Mouse (Mus musculus) erythroid progenitor cell, adult 5-6 weeks (primary cell): Measurements from ENCODE around the gene Umod. TPM values are rescaled to one million over a fixed set of nuclear protein-coding genes. Genes with fewer than 3 reads are reported as not detected.

ENCODE experiments used
- ATAC-seq: replicated peaks from 2 replicates; pipeline ENCODE4 v1.8.0; 2016; ENCODE audit warnings: moderate number of reproducible peaks, mild to moderate bottlenecking, moderate TSS enrichment, inconsistent platforms; ENCODE audit not compliant: poor library complexity, low FRiP score, severe bottlenecking
- total RNA-seq, 2 experiments: library from RNA; stranded (forward) in 1 of 2; stranded (reverse) in 1 of 2; fragments of 150-400 nt in 1 of 2; fragments of 186-747, 209-891 nt in 1 of 2; gene quantifications; 2 replicates each; pipeline versions ENCODE4 v1.2.3 to v1.2.4; 2015 to 2017; ENCODE audit warnings: low replicate concordance in 2 of 2

Gene Umod
- total RNA-seq, 2 experiments from 2014 or later: not detected

DNA sequence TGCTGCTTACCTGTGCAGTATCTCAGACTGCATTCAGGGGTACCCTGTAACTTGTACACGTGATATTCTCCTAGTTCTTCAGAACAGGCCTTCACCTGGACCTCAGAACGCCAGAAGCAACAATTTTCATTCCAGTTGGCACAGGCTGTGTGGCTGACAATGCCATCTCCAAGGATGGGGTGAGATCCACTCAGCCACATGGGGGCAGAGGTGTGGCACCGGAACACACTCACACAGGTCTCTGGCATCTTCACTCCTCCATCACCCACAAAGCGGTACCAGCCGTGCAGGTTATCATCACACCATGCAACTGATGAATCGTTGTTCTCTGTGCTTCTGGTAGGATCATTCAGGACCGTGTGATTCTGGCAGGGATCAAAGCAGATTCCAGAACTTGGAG is 24.9 kb downstream of the Umod start:
- no peak for ATAC-seq

- ATAC-seq: no peak
These were observed 35.2 kb downstream of the Umod start for GRCm38 (mm10) chr7:119443849-119444248.

DNA sequence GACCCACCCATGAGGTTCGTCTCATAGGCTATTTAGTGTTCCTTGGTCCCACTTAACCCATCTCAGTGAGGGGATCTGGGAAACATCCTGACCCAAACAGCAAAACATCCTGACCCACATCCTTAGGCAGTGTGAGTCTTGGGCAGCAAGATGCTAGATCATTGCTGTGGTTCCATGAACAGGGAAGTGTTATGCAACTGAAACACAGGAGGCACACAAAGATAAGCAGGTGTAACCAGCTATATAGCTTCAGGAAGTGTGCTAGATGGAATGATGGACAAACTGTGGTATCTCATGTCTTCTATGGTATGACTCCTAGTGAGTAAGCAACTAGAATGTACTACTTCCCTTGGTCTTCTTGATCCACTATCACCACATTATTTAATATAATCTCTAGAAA is 37.1 kb downstream of the Umod start:
- ATAC-seq: no peak

DNA sequence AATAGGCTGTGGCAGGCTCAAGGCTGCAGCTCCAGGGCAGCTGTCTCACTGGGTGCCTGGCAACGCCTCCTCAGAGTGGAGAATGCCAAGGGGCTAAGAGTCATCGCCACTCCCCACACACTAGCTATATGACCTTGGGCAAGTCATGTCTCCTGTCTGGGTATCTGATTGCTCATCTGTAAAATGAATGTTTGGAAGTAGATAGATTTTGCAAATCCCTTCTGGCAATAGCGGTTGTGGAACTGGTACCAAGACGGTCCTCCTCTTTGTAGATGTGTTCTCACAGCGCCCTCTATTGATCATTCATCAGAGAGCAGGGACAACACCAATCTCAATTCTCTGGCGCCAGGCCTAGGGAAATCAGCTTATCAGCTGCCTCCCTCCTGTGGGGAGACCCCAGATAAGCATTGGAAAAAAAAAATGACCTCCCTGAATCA is 51.9 kb downstream of the Umod start:
- ATAC-seq: no peak

- no peak for ATAC-seq
These were observed 58.4 kb downstream of the Umod start for GRCm38 (mm10) chr7:119420730-119421129.

DNA sequence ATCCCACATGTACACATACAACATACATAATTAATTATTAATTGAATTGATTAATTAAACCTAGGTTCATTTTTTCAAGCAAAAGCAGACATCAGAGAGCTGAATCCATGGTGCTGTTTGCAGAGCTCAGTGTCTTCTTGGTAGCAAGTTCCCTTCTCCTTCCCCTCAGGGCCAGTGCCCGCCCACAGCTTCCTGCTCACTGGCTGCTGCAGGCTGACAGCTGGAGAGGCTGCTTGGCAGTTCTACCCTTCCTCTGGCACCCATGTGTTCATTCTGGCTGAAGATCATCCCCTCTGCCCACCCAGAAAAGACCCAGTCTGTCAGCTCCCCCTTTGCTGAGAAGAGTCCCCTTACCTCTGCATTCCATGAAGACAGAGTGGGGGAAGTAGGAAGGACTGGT is 60.6 kb downstream of the Umod start:
- ATAC-seq: no peak

Other genes with a start within 250 kb of the Umod start
- not detected in 2 replicates for gene Gp2, start 20.0 kb downstream of the Umod start, total RNA-seq (2015; ENCODE audit: low replicate concordance)
- gene Gp2, start 20.0 kb downstream of the Umod start, total RNA-seq (2017; ENCODE audit: low replicate concordance): not detected in 2 replicates
- gene Acsm5, start 40.2 kb upstream of the Umod start, total RNA-seq (2015; ENCODE audit: low replicate concordance): not detected in 2 replicates
- gene Acsm5, start 40.2 kb upstream of the Umod start, total RNA-seq (2017; ENCODE audit: low replicate concordance): not detected in 2 replicates
- not detected in 2 replicates for gene Pdilt, start 44.2 kb upstream of the Umod start, total RNA-seq (2015; ENCODE audit: low replicate concordance)
- not detected in 2 replicates for gene Pdilt, start 44.2 kb upstream of the Umod start, total RNA-seq (2017; ENCODE audit: low replicate concordance)
- gene Acsm2, start 75.1 kb upstream of the Umod start, total RNA-seq (2015; ENCODE audit: low replicate concordance): not detected in 2 replicates
- gene Acsm2, start 75.1 kb upstream of the Umod start, total RNA-seq (2017; ENCODE audit: low replicate concordance): not detected in 2 replicates
- gene Acsm1, start 127.7 kb upstream of the Umod start, total RNA-seq (2015; ENCODE audit: low replicate concordance): not detected in 2 replicates
- gene Acsm1, start 127.7 kb upstream of the Umod start, total RNA-seq (2017; ENCODE audit: low replicate concordance): not detected in 2 replicates
- gene Acsm4, start 210.7 kb upstream of the Umod start, total RNA-seq (2015; ENCODE audit: low replicate concordance): not detected in 2 replicates
- gene Acsm4, start 210.7 kb upstream of the Umod start, total RNA-seq (2017; ENCODE audit: low replicate concordance): not detected in 2 replicates
- gene Thumpd1, start 241.5 kb upstream of the Umod start, total RNA-seq (2015; ENCODE audit: low replicate concordance): 7.6 and 12.6 TPM in 2 replicates
- 8.9 and 13.3 TPM in 2 replicates for gene Thumpd1, start 241.5 kb upstream of the Umod start, total RNA-seq (2017; ENCODE audit: low replicate concordance)